Mouse (Mus musculus) frontal cortex, postnatal 14 days (tissue): ENCODE measurements around the gene Mmgt2.

Experiments
- DNase-seq, 2 experiments: peaks; one replicate each; pipeline ENCODE4 v3.0.0; 2022; ENCODE audit warnings: low spot score in 2 of 2

Gene Mmgt2

DNA sequence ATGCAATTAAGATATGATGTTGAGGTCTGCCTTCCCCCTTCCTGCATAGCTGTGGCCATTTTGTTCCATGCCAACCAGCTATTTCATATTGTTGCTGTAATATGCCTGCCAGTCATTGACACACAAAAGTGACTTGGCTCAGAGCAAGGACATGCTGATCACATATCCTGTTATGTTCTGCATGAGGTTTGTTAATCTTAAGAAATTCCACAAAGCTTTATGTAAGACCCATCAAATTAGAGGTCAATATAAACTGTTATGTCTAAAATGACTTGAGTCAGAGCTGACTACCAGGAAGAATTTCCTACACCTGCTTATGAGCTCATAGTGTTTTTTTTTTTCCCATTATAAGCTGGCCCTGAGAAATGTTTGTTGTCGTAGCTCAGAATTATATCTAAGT, 52.8 kb downstream of the Mmgt2 start:
- DNase-seq: no peak

DNA sequence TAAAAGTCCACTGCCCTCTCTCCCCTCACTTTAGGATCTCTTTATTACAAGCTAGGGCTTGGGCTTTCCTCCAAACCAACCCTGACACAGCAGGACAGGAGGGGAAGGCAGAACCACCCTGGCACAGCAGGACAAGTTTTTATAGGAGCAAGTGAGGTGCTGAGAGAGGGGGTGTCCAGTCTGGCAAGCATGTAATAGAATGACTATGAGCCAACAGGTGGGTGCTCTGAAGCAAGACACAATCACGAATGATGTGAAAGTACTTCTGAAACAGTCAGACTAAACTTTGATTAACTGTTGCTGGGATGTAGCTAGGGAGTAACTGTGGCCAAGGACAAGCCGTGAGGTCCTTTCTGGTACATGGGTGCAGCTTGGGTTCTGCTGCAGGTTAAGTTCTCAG, 57.7 kb downstream of the Mmgt2 start:
- no peak for DNase-seq

GRCm38 (mm10) chr11:62708252-62708651, 59.8 kb downstream of the Mmgt2 start:
- no peak for DNase-seq

GRCm38 (mm10) chr11:62710657-62711056, 62.2 kb downstream of the Mmgt2 start:
- DNase-seq: no peak
